Mouse (Mus musculus): ENCODE data around the gene Hao1. TPM values are rescaled to one million over a fixed set of nuclear protein-coding genes. Genes with fewer than 3 reads are reported as not detected.

Hao1 gene
- total RNA-seq, 2 experiments from 2014 or later, result not detected

GRCm38 (mm10) chr2:134481174-134481573 is 73.0 kb downstream of the Hao1 start:
- ATAC-seq (replicated peaks; ENCODE audit: poor library complexity, severe bottlenecking), result no peak

GRCm38 (mm10) chr2:134465132-134465531 is 89.0 kb downstream of the Hao1 start:
- no peak for ATAC-seq (replicated peaks; ENCODE audit: poor library complexity, severe bottlenecking)

GRCm38 (mm10) chr2:134462321-134462720 is 91.8 kb downstream of the Hao1 start:
- no peak for ATAC-seq (replicated peaks; ENCODE audit: poor library complexity, severe bottlenecking)

GRCm38 (mm10) chr2:134460831-134461230 is 93.3 kb downstream of the Hao1 start:
- no peak for ATAC-seq (replicated peaks; ENCODE audit: poor library complexity, severe bottlenecking)

- no peak for ATAC-seq (replicated peaks; ENCODE audit: poor library complexity, severe bottlenecking)
Measured at GRCm38 (mm10) chr2:134456065-134456505, 98.1 kb downstream of the Hao1 start.

- no peak for ATAC-seq (replicated peaks; ENCODE audit: poor library complexity, severe bottlenecking)
Measured at GRCm38 (mm10) chr2:134452748-134453147, 101.4 kb downstream of the Hao1 start.

- ATAC-seq (replicated peaks; ENCODE audit: poor library complexity, severe bottlenecking), result no peak
Measured at GRCm38 (mm10) chr2:134450976-134451375, 103.2 kb downstream of the Hao1 start.

Other genes with a start within 250 kb of the Hao1 start
- gene Tmx4, start 89.8 kb upstream of the Hao1 start, total RNA-seq (2014; fragmentation: Nextera tagmentation), result 75.2 and 80.9 TPM in 2 replicates
- 158 and 181 TPM in 2 replicates for gene Tmx4, start 89.8 kb upstream of the Hao1 start, total RNA-seq (2017)
- gene Plcb1, start 231.7 kb upstream of the Hao1 start, total RNA-seq (2014; fragmentation: Nextera tagmentation), result 7.9 and 9.6 TPM in 2 replicates
- gene Plcb1, start 231.7 kb upstream of the Hao1 start, total RNA-seq (2017), result 5.5 and 8.2 TPM in 2 replicates